Mouse (Mus musculus) stomach, postnatal 0 days (tissue): Measurements from ENCODE around the gene Clrn2.

Source experiments
- CTCF ChIP-seq: IDR thresholded peaks from 2 replicates; pipeline ENCODE4 v1.5.1; 2016; ENCODE audit warnings: antibody characterized with exemption, low read depth, mild to moderate bottlenecking, moderate library complexity
- EP300 ChIP-seq: optimal IDR thresholded peaks from 2 replicates; pipeline ENCODE3; 2016; ENCODE audit warnings: antibody characterized with exemption

DNA sequence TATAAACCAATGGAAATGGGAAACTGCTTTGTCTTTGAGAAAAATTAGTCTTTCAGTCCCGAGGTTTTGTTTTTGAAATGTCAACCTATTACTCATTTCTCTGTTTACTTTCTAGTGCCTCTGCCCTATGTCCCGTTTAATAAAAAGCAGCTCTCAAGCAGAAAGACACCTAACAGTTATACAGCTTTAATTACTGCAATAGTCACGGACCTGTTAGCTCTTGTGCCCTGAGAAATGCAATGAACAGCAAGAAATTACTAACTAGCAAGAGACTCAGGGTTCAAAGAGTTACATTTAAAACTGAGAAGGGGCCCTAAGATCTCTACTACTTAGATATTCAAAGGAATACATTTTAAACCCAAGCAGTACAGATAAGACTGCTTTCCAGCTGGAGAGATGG, 11.8 kb upstream of the Clrn2 start:
- TF ChIP-seq EP300 (no peak), CTCF (no peak)
